Mouse (Mus musculus) cortical plate, adult 2 months (tissue): ENCODE measurements around the gene Hvcn1. TPM values are rescaled to one million over a fixed set of nuclear protein-coding genes. Genes with fewer than 3 reads are reported as not detected.
A peak's percentile ranks its signal among the peaks of the same experiment; 100 is the strongest.

Experiments
- H3K27ac ChIP-seq: fragments of 200-500 bp; 2 replicates; pipeline ENCODE4 v1.5.1; 2012; ENCODE audit warnings: low read length, control low read depth, inconsistent platforms; ENCODE audit not compliant: insufficient read depth
- H3K4me1 ChIP-seq: fragments of 200-500 bp; 2 replicates; pipeline ENCODE4 v1.6.1; 2011; ENCODE audit warnings: low read length; ENCODE audit not compliant: control insufficient read depth, insufficient read depth
- H3K4me3 ChIP-seq: fragments of 200-500 bp; 2 replicates; pipeline ENCODE4 v1.5.1; 2011; ENCODE audit warnings: mild to moderate bottlenecking, low read length, control low read depth; ENCODE audit not compliant: insufficient read depth
- CTCF ChIP-seq: fragments of 200-500 bp; IDR thresholded peaks from 2 replicates; pipeline ENCODE4 v1.5.1; 2011; ENCODE audit warnings: mild to moderate bottlenecking, control low read depth, low read length; ENCODE audit not compliant: insufficient read depth; ENCODE audit errors: extremely low read depth
- POLR2A ChIP-seq: fragments of 200-500 bp; IDR thresholded peaks from 2 replicates; pipeline ENCODE4 v1.6.1; 2011; ENCODE audit warnings: mild to moderate bottlenecking, low read length, control low read depth; ENCODE audit not compliant: insufficient read depth; ENCODE audit errors: extremely low read depth
- polyA plus RNA-seq: library from polyadenylated mRNA; depleted of rRNA; stranded (reverse); fragments of >200 nt; gene quantifications from 2 replicates; pipeline ENCODE4 v1.2.3, GENCODE M21; 2012

Hvcn1 gene
- polyA plus RNA-seq, 1 experiment: 3.6 TPM

DNA sequence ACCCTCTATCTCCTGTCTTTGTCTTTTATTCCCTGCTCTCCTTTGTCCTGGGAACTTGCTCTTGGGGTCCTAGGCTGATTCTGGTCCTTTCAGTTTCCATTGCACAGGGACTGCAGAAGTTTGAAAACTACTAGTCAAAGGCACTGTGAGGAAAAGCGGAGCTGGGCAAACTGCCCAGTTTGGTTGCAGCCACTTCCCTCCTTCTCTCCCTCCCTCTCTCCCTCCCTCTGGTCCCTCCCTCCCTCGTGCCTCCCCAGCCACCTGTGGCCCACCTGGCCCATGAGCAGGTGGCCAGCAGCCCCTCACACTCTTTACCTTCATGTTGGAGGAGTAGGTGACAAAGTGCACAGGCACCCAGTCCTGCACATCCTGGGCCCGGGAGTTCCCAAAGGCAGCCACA lies 38.6 kb downstream of the Hvcn1 start:
- no peak overlapping the region for H3K27ac ChIP-seq

DNA sequence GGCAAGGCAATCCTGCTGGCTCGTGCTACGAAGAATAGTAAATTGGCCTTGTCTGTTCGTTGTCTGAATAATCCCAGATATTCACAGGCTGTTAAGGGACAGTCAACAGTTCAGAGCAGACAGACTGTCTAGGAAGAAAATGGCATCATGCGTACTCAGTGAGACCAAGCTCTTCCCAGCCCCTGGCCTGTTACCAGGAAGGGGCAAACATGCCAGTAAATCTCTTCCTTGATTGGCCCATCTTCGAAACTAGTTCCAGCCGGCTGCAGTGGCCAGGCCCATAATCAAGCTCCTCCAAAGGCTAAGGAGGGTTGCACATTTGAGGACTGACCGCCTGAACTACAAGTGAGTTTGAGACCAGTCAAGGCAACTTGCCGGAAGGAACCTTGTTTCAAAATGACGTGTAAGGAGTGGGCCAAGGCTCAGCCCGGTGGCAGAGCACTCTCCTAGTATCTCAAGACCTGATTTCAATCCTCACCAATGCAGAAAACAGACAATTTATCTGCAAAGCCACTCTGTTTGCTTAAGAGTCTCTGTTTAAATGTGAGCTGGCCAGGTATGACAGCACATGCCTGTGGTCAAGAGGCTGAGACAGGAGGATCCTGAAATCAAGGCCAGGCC lies 40.1 kb downstream of the Hvcn1 start:
- H3K4me1 ChIP-seq: peaks cover 9% of the 10 kb centered on the region; the same call in 1 of the 2 replicates
- no peak for TF ChIP-seq POLR2A
- no peak for TF ChIP-seq CTCF

More for the DNA sequence above, 38.6 kb downstream of the Hvcn1 start:
- no peak overlapping the region for H3K4me3 ChIP-seq
- peaks cover 9% of the 10 kb centered on the region; the same call in 1 of the 2 replicates for H3K4me1 ChIP-seq
- TF ChIP-seq POLR2A (no peak), CTCF (no peak)

DNA sequence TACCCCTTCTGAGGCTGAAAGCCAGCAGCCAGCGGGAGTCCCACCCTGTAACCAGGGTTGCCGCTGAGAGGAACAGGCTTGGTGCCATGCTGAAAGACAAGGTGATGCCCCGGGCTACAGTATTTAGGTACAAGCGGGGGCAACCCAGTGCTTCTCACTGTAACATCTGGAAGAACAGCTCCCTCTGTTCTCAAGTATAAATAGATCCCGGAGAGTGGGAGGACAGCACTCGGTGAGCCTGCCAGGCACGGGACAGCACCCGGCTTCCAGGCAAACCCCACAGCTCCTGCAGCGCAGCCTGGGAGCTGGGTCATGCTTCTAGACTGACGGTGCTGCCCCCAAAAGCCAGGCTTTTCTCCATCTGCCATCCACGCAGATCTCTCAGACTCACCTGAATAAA lies 40.9 kb downstream of the Hvcn1 start:
- Histone ChIP-seq H3K4me1 (peaks cover 9% of the 10 kb centered on the region; the same call in 1 of the 2 replicates), H3K4me3 (no peak overlapping the region), H3K27ac (peak overlapping the region; percentile 54; the same call in 1 of the 2 replicates)
- TF ChIP-seq CTCF: no peak
- no peak for TF ChIP-seq POLR2A

More for the DNA sequence above, 40.1 kb downstream of the Hvcn1 start:
- Histone ChIP-seq H3K4me3 (no peak overlapping the region), H3K27ac (0 out of 2 replicates have a peak overlapping the region, but pooled peaks have one; percentile 54)

DNA sequence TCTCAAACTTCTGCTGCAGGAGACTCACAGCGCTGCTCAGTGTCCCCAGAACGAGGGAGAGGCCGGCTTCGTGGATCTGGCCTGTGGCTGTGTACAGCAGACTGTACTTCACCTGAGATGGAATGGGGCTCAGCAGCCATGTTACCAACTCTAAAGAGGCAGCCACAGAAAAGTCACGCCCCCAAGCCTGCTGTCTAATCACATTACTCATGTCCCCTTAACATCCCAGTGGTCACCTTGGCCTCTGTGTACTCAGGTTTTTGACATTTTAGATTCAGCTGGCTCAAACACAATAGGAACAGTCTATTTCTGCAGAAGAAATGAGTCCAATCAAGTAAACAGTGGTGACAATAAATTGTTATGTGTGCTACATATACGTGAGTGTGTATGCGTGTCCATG lies 41.3 kb downstream of the Hvcn1 start:
- H3K4me3 ChIP-seq: no peak overlapping the region
- TF ChIP-seq POLR2A (no peak), CTCF (no peak)
- H3K4me1 ChIP-seq: peaks cover 9% of the 10 kb centered on the region; the same call in 1 of the 2 replicates
- peak overlapping the region; percentile 13; the same call in 1 of the 2 replicates for H3K27ac ChIP-seq

DNA sequence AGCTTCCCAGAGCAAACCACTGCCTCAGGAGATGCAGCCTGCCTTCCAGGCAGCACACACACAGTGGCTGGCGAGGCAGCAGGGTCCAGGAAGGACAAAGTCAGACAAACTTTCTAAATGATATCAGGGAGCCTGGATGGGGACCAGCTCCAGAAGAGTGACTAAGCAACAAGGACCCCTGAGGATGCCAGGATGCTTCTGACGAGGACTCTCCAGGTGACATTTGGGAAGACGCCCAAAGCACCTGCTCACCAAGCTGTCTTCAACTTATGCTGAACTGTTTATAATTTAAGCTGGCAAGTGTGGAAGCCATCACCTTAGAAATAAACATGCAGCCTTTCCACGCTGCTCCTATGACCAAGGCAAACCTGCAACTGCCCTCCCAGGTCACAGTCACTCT lies 42.7 kb downstream of the Hvcn1 start:
- H3K27ac ChIP-seq: no peak overlapping the region
- H3K4me3 ChIP-seq: no peak overlapping the region
- no peak for TF ChIP-seq CTCF
- TF ChIP-seq POLR2A: no peak
- H3K4me1 ChIP-seq: peaks cover 9% of the 10 kb centered on the region; the same call in 1 of the 2 replicates

DNA sequence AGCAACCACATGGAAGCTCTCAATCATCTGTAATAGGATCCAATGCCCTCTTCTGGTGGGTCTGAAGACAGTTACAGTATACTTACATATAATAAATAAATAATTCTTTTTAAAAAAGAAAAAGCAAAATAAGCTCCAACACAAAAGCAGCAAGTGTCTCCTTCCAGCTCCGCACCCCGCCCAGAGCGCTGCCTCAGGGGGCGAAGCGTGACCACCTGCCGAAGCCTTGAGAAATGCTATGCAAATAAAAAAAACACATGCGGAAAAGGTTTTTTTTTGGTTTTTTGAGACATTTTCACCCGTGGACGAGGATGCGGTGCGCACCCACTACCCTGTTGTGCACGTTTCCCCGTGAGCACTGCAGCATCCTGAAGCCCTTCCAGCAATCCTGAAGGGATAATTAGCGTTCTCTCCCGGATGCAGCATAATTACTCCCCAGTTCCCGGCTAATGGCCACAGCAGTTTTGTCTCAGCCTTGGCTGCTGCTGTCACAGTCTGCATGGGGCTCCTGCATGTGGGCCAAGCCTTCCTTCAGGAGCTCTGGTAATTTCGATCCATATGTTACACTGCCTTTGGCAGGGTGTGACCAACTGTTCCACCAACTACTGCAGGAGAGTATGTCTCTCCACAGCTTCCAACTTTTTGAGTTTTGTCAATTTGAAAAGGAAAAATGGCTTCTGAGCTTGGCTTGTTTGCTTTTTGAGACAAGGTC lies 45.4 kb downstream of the Hvcn1 start:
- no peak overlapping the region for H3K27ac ChIP-seq
- H3K4me3 ChIP-seq: no peak overlapping the region
- peaks cover 8% of the 10 kb centered on the region; the same call in 1 of the 2 replicates for H3K4me1 ChIP-seq
- TF ChIP-seq POLR2A: no peak
- no peak for TF ChIP-seq CTCF

DNA sequence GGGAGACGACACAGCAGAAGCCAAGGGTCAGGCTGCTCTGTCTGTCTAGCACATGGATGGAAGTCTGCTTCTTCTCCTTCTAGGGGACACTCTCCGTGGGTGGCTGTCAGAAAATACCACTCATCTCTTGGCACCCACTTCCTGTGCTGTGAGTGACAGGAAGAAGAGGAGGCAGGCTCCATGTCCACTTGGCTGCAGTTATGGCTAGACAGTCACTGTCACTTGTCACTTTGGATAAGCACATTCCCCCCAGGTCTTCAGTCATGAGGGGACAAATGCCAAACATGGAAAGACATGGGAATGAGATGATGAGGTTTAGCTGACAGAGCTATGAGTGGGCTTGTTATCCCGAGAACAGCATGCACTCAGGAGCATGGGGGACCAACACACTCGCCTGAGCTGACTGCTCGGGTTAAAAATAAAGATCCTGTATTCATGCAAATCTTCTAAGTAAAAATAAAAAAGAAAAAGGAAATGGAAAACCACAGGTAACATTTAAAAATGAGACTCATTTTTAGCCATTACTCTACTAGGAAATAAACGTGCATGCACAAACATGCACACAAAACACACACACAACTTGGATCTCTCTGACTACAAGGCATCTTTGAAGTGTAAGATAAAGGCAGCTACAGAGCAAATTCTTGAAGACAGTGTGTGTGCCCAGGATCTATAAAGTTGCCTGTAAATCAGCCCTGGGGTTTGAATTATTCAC lies 51.6 kb downstream of the Hvcn1 start:
- TF ChIP-seq POLR2A: no peak
- no peak for TF ChIP-seq CTCF
- no peak overlapping the region for H3K27ac ChIP-seq
- H3K4me1 ChIP-seq: no peaks in the 10 kb centered on the region
- H3K4me3 ChIP-seq: no peak overlapping the region

DNA sequence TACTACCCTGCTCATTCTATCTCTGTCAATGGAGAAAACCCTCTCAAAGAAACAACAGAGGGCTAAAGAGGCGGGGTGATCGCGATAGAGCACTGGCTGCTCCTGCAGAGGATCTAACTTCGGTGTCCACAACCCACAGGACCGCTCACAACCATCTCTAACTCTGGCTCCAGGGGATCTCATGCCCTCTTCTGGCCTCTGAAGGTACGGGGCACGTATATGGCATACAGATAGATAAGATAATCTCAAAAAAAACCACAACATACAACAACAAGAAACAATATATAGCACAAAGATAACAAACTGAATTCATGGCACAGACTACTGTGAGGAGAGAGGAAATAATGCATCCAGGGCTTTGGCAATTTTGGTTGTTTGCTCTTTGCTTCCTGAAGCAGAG lies 55.5 kb downstream of the Hvcn1 start:
- Histone ChIP-seq H3K27ac (no peak overlapping the region), H3K4me3 (no peak overlapping the region), H3K4me1 (no peaks in the 10 kb centered on the region; the same call in 1 of the 2 replicates)
- no peak for TF ChIP-seq POLR2A
- no peak for TF ChIP-seq CTCF
